Mouse (Mus musculus): ENCODE measurements around the gene Ehd2.

DNA sequence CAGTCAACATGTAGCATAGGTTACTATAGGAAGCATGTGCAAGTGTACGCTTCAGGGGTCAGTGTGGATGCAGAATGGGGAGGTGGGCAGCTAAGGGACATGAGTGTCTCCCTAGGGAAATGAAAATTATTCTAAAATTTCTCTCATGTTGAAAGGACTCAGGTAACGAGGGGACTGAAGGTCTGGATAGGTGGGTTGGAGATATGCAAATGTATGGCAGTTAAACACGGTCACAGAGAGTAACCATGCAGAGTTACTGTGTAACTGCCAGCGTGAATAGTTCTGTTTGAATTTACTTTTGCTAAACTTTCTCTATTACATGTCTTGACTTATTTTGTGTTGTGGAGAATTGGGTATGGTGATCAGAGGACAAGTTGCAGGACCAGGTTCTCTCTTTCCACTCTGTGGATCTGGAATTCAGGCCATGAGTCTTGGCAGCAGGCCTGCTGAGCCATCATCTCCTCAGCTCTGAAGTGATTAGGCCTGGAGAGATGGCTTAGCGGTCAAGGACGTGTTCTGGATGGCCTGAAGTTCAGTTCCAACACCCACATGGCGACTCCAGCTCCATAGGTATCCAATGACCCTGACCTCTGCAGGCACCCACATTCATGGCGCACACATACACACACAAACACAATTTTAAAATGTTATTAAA lies 47.3 kb upstream of the Ehd2 start:
- no peak for TF ChIP-seq CTCF (IDR thresholded peaks at IDR 0.05; ENCODE audit: low read depth)
- TF ChIP-seq EP300 (IDR thresholded peaks at IDR 0.05; ENCODE audit: low read depth): no peak
